Mouse (Mus musculus) monocyte, adult 5-6 weeks (primary cell): Measurements from ENCODE around the gene Fbxo33. TPM values are rescaled to one million over a fixed set of nuclear protein-coding genes. Genes with fewer than 3 reads are reported as not detected.
"Not testable (repeated sequence)": the region's sequence is repeated elsewhere in the genome, so short reads cannot be mapped to it uniquely, and the experiment has no call there.

ENCODE experiments used
- ATAC-seq: fragments of 153-309, 156-312 bp; replicated peaks from 2 replicates; pipeline ENCODE4 v1.8.0; 2017; ENCODE audit warnings: mild to moderate bottlenecking; ENCODE audit not compliant: low TSS enrichment, insufficient number of reproducible peaks, severe bottlenecking, poor library complexity, low FRiP score
- total RNA-seq: library from RNA; stranded (forward); fragments of 200-1000, 200-491, 200-594 nt; gene quantifications from 3 replicates; pipeline ENCODE4 v1.2.3, GENCODE M21; 2017

Fbxo33 gene
- total RNA-seq: 49.2 to 104 TPM (median 82.1 TPM) in 3 replicates

DNA sequence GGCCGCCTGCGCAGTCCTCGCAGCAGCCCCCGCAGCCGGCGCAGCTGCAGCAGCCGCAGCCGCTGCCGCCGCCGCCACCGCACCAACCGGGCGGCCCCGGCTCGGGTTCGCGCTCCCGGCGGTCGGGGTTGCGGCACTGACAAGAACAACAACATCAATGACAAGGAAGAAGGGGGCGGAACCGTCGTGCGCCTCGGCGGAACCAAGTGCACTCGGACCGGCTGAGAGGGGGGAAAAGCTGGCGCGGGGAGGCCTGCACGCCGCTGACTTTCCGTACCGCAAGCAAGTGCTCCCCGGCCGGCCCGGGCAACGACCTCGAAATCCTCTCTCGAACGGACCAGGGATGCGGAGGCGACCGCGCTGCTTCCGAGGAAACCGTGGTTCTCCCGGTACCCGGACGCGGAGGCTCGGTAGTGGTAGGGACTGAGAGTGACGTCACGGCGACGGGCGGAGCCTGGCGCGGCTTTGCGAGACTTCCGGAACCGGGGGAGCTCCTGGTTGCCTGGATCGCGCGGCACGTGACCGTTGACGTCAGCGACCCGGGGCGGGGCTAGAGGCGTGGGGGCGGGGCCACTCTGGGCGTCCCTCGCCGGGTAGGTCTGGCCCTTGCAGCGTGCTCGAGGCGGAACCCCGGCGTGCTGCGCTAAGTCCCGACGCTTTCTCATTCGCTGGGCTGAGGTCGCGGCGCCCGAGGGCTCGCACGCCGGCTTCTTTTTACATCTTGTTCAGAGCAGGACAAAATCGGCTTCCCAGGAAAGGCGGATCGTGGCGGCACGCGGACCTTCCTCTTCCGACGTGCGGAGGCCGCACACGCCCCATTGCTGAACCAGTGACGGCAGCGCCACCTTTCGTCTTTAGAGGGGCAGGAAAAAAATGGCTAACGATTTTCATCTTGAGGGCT, at the start of gene Fbxo33:
Gene Fbxo33 (minus strand): TSS at position 401 of the 901 bp plus-strand sequence.
- ATAC-seq: peak; percentile 79

DNA sequence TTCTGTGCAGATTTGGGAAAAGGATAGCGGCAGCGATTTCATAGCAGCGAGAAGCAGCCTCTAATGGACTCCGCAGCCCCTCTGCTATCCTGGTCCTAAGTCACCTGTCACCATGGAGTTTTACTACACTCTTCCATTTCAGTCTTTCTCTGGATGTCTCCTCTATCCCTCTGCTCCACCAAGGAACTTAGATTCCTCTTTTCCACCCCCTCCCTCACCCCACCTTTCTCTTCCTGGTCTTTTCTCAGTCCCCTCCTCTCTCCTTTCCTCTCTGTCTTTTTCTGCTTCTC, 46.4 kb upstream of the Fbxo33 start:
- ATAC-seq: no peak

DNA sequence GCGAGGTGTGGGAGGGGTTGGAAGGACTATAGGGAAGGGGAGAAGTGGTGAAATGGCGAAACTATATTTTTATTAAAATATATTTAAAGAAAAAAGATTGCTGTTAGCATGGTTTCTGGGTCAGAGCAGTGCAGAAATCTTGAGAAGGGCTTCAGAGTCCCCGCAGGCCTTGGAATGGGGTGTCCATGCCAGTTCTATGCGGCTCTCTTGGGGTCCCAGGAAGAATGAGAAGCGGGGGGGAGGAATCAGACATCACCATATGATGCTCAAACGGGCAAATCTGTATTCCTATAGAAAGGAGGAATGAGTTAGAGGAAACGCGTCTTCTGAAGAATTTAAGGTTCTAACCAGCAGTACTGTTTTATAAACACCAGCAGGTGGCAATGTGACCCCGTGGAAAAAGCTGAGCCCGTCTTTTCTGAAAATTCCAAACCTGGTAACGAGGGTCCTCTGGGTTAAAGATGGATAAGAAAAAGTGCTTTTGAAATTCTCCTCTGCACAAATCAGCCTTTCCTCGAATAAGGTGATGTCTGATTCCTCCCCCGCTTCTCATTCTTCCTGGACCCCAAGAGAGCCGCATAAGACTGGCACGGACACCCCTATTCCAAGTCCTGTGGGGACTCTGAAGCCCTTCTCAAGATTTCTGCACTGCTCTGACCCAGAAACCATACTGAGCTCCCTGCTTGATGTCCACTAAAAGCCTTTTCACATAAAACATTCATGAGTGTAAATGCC, 45.8 kb upstream of the Fbxo33 start:
- ATAC-seq: no peak

DNA sequence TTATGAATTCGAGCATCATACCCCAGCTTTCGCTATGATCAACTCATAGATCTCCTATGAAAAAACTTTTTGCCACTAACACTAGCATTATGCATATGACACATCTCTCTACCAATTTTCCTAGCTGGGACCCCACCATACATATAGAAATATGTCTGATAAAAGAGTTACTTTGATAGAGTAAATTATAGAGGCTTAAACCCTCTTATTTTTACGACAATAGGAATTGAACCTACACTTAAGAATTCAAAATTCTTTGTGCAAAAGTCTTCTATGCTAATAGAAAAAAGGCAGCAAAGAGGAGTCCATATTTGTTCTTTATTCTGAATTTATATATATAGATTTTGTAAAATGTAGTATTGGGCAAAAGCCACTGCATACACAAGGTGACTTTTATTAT, 43.3 kb upstream of the Fbxo33 start:
- no peak for ATAC-seq

DNA sequence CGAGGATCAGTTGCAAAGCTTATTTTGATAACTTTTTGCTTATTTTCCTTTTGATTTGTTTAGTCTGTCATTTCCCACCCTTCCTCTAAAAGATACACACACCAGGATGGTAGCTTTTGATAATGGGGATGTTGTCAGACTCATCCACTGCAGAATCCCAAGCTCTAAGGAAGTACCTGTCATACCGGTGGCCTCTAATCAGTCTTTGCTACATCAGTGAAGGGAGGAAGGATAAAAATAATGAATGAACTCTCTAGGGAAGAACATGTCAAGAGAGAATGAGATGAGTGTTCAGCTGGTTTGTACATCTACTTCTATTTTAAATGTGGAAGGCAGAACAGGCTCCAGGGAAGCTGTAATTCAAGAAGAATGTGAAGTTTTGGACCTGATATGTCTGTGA, 41.3 kb upstream of the Fbxo33 start:
- no peak for ATAC-seq

DNA sequence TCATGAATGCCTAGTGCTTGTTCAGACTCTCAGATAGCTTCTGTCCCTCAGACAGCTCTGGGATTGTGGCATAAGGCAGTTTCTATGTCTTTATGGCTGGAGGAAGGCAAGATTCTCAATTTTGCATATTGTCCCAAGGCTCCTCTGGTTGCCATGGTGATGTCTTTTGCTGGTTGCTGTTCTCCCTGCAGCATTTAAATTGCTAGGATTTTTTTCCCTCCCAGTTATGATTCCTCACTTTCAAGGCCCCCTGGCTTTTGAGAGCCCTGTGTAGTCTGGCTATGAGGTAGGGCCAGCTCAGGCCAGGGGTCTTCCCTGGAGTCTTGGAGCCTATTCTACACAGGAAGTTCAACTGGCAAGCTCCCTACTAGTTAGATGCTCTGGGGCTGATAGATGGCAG, 40.8 kb upstream of the Fbxo33 start:
- no peak for ATAC-seq

DNA sequence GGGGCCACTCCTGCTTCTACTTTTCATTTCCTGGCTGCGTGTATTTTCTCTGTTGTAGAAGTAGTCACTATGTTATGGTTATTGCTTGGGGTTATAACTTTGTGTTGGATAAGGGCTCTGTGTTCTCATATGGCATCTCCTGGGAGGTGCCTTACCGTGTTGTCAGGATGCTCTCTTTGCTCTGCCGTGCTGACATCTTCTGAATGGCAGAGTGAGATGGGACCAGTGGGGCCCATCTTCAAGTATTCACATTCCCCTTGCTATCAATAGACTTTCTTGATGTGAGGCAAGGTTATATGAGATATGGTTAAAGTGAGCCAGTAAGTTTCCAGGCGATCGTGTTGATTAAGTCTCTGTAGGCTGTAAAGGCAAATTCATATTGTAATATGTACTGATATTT, 39.5 kb upstream of the Fbxo33 start:
- ATAC-seq: no peak

DNA sequence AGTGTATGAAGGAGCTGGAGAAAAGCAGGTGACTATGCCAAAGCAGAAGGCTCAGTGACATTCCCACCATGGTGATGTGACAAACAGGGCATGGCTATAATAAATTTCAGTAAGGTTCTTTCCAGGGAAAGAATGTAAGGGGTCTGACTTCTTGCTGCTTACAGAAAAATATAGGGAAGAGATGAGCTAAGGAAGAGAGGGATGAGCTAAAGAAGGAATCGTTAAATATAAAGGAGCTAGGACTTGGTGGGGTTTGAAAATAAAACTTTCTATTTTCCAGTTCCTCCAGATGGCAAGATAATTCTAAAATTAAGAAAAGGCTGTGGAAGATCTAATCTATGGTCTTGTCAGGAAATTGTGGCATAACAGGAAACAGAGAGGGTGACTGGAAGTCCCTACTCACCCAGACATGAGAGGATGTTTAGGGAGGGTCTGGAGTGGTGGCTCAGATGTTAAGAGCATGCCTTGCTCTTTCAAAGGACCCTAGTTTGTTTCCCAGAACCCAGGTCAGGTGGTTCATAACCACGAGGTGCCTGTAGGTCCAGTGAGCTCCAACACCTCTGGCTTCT, 30.8 kb upstream of the Fbxo33 start:
- ATAC-seq: no peak

DNA sequence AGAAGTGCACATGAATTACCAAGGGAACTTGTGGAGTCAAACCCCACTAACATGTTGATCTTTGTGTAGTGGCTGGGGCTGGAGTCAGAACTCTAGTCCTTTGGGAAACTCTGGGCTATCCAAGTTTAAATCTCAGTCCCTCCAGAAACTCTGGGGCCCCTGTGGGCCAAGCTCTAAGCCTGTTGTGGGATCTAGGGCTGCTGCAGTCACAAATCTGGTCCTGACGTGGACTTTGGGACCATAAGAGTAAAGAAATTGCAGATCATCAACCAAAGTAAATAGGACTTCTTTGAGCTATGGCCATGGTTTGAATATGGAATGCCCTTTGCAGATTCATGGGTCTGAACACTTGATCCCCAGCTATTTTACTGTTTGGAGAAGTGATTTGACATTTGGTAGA, 29.4 kb upstream of the Fbxo33 start:
- no peak for ATAC-seq

DNA sequence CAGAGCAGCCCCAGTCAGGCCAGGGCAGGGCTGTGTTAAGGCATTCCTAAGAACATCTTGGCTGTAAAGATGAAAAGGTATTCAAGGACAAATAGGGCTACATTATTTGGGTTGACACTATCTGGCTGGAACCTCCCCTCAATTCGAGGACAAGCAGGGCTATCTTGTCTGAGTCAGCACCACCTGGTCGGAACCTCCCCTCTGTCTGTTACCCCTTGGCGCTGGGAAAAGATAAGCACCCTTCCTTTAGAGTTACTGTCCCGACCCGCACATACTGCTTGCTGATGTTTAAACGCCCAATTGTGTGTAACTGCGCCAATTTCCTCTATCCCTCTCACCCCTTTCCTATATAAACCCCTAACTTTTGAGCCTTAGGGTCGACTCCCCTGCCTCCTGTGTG, 21.5 kb upstream of the Fbxo33 start:
- ATAC-seq: not testable (repeated sequence)

DNA sequence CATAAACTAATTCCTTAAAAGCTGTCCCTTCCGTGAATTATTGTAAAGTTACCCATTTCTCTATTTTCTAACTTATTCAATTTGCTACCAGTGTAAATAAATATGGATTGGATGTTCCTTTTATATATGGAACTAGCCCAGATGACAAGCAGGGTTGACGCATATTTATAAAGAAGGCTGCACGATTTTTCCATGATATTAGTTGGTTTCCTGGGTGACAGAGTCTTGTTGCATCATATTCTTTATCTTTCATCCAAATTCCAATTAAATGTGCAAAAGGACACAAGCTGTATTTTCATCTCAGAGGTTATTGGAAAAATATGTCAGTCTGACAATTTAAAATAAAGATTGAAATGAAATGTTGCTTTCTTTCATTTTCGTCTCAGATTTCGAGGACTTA, 18.9 kb upstream of the Fbxo33 start:
- no peak for ATAC-seq

DNA sequence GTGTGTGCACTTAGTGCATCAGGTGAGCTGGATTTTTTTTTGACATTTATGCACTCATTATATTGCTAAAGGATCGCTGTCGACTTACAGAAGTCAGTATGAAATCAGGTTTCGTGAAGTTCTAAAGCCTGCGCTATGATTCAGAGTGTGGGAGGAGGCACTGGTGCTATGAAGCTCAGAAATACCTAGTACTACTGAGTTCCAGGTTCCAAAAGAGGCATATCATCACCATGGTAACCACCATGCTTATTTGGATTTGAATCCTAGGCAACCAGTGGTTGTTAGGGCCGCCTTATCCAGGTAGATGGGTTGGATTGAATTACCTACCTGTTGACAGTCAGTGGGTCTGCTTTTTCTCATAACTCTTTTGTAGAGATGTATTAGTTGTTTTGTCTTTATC, 8.9 kb upstream of the Fbxo33 start:
- ATAC-seq: no peak

DNA sequence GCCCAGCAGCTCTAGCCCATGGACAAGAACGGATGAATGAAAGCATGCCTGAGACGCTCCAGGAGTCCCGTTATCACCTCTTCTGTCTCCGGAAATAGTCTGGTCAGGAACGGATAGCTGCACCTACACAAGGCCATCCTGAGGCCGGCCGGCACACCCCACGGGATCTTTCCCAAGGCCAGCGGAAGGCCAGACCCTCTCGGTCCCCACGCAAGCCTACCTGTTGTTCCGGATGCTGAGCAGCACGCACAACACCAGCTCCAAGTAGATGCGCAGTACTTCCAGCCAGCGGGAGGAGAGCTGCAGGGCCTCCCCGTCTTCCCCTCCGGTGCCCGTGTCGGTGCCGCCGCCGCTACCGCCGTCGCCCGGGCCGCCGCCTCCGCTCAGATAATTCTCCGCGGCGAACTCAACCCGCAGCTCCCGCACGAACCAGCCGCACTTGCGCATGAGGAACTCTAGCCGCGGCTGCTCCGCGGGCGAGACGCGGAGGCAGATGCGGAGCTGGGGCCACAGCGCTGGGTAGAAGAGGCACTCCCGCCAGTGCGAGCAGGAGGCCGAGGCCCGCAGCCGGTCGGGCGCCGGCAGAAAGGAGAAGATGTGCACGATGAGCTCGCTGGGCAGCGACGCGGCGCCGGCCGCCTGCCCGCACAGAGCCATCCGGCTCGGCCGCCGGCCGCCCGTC, 744 bp downstream of the Fbxo33 start:
- 0 out of 2 replicates have a peak, but pooled peaks have one; percentile 4 for ATAC-seq

DNA sequence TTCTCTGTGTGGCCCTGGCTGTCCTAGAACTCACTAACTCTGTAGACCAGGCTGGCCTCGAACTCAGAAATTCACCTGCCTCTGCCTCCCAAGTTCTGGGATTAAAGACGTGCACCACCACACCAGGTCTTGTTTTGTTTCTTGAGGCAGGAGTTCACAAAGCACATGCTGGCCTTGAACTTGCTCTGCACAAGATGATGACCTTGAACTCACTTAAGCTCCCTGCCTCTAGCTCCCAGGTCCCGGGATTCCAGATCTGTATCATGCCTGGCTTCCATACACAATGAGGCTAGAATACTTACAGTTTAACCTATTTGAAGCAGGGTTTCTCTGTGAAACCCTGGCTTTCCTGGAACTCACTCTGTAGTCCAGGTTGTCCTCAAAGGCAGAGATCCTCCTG, 2.2 kb downstream of the Fbxo33 start:
- no peak for ATAC-seq

DNA sequence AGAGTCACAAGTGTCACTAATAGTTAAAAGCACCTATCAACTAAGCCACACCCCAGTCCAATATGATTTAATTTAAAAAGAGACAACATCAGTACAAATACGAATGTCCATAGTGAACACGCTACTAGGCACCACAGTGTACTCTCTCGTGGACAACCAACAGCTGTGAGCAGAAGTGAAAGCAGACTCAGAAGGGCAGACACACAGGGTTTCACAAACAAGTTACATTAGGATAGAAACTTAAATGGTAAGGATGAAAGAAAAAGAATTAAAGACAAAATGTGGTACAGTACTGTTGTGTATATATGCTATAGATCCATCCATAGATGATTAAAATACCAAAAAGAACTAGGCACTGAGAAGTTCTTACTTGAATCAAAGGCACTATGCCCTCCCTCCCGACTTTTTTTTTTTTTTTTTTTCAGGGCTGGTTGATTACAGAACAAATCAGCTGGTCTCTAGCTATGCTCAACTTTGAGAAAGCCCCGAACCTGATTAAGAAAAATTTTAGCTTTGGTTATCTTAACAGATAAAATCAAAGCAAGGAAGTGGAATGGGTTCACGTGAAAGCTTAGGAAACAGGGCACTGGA, 2.8 kb downstream of the Fbxo33 start:
- ATAC-seq: no peak

DNA sequence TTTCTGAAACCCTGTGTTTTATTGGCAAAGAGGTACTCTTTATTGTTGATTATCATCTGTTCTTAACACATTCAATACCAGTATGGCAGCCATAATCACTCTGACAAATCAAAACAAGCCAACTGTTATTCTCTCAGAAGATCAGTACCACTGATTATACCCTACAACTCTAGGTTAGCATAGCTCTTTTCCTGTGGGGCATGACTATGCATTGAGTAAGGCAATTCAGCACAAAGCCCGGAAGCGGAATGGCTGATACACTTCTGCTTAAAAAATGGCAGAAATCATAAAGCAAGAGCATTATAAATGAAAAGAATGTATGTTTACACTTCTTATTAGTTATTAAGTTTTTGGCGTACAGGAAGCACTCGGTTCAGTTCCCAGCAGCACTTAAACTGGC, 3.3 kb downstream of the Fbxo33 start:
- no peak for ATAC-seq

DNA sequence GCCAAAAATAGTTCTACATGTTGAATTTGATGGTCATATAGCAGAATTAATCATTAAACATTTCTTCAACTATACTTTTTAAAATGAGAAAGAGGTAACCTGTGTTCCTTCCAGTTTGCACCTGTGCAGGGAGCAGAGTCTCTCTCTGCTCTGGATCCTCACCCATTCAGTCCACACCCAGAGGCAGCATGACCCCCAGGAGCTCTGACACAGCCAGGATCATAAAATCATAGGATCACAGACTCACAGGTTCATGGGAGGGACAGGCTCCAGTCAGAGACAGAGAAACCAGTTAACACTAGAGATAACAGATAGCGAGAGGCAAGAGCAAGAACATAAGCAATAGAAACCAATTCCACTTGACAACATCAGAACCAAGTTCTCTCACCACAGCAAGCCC, 11.7 kb downstream of the Fbxo33 start:
- ATAC-seq: no peak

DNA sequence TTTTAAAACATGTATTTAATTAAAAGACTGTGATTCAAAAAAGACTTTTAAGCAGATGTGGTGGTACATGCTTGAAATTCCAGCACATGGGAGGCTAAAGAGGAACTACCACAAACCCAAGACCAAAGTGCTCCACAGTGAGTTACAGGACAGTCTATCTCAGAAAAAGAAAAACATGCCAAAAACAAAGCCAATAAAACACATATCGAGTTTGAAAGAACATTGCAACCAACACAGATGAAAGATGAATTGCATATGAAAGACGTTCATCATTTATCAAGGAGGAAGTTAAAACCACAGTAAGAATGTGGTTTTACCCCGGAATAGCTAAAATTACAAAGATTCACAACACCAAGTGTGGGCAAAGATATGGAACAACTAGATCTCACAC, 12.5 kb downstream of the Fbxo33 start:
- no peak for ATAC-seq
